Mouse (Mus musculus) ovary, adult 2 months (tissue): ENCODE data around the gene Olfr698. TPM values are rescaled to one million over a fixed set of nuclear protein-coding genes. Genes with fewer than 3 reads are reported as not detected.

ENCODE experiments used
- polyA plus RNA-seq: library from polyadenylated mRNA; depleted of rRNA; stranded (reverse); fragments of >200 nt; gene quantifications from 2 replicates; pipeline ENCODE4 v1.2.3, GENCODE M21; 2012; rRNA removed

Olfr698 gene
- polyA plus RNA-seq: not detected in 2 replicates

GRCm38 (mm10) chr7:106755297-106755696 is at the start of gene Olfr698:
Gene Olfr698 (minus strand): TSS chr7:106755397.

GRCm38 (mm10) chr7:106793098-106793497 is 37.9 kb upstream of the Olfr698 start, which contains the start of gene Olfr699:
Gene Olfr699 (minus strand): TSS chr7:106793198.

GRCm38 (mm10) chr7:106742343-106742742 is 12.9 kb downstream of the Olfr698 start, which contains the start of gene Olfr697:
Gene Olfr697 (minus strand): TSS chr7:106742443.

GRCm38 (mm10) chr7:106716296-106716695 is 38.9 kb downstream of the Olfr698 start, which contains the start of gene Olfr695:
Gene Olfr695 (minus strand): TSS chr7:106716396.

Other genes starting within 250 kb of the Olfr698 start
- not detected in 2 replicates for gene Olfr693, start 74.8 kb downstream of the Olfr698 start, polyA plus RNA-seq
- gene Olfr694, start 63.6 kb downstream of the Olfr698 start, polyA plus RNA-seq: not detected in 2 replicates
- not detected in 2 replicates for gene Olfr695, start 39.0 kb downstream of the Olfr698 start, polyA plus RNA-seq
- gene Olfr697, start 13.0 kb downstream of the Olfr698 start, polyA plus RNA-seq: not detected in 2 replicates
- gene Olfr699, start 37.8 kb upstream of the Olfr698 start, polyA plus RNA-seq: not detected in 2 replicates
- gene Olfr700, start 53.4 kb upstream of the Olfr698 start, polyA plus RNA-seq: not detected in 2 replicates
- 0.15 TPM in 1 of 2 replicates, not detected in the other for gene Olfr701, start 58.7 kb upstream of the Olfr698 start, polyA plus RNA-seq
- not detected in 2 replicates for gene Olfr702, start 78.5 kb upstream of the Olfr698 start, polyA plus RNA-seq
- not detected in 2 replicates for gene Olfr703, start 88.0 kb upstream of the Olfr698 start, polyA plus RNA-seq
- not detected in 2 replicates for gene Olfr704, start 107.8 kb upstream of the Olfr698 start, polyA plus RNA-seq
- gene Olfr705, start 121.5 kb upstream of the Olfr698 start, polyA plus RNA-seq: not detected in 2 replicates
- gene Olfr706, start 132.8 kb upstream of the Olfr698 start, polyA plus RNA-seq: not detected in 2 replicates
- not detected in 2 replicates for gene Olfr707, start 145.8 kb upstream of the Olfr698 start, polyA plus RNA-seq
- gene Olfr1532-ps1, start 152.6 kb upstream of the Olfr698 start, polyA plus RNA-seq: not detected in 2 replicates
- not detected in 2 replicates for gene Olfr709-ps1, start 176.8 kb upstream of the Olfr698 start, polyA plus RNA-seq
- not detected in 2 replicates for gene Olfr710, start 192.9 kb upstream of the Olfr698 start, polyA plus RNA-seq
- not detected in 2 replicates for gene Olfr6, start 208.5 kb upstream of the Olfr698 start, polyA plus RNA-seq
- gene Olfr711, start 220.1 kb upstream of the Olfr698 start, polyA plus RNA-seq: not detected in 2 replicates